Mouse (Mus musculus) urinary bladder, adult 18-20 months (tissue): ENCODE measurements around the gene Mme.

Experiments
- DNase-seq, 2 experiments: peaks; one replicate each; pipeline ENCODE4 v3.0.0; 2022; ENCODE audit warnings: low spot score in 2 of 2, mixed read lengths in 2 of 2

Mme gene

DNA sequence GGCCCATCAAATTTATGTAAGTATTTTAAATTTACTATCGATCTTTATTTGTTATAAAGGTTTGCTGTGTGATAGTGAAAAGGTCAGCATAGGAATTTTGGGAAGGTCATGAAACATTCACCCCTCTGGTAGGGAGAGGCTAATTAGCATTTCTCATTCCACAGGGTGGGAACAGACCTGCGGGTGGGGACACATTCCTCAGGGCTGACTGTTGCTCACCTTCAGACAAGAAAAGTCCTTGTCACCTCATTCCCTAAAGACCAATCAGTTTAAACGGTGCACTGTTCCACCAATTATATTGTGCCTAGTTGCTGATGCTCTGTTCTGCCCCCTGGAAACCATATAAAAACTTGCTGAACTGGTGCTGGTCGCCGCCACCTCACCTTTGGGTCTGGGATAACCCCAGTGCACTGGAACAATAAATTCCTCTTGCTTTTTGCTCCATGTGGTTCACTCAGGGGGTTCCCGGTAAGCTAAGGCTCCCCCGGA, at the start of gene Mme:
Mme (plus strand) TSS at position 439 of the 489 bp plus-strand sequence.
- DNase-seq = no peak

DNA sequence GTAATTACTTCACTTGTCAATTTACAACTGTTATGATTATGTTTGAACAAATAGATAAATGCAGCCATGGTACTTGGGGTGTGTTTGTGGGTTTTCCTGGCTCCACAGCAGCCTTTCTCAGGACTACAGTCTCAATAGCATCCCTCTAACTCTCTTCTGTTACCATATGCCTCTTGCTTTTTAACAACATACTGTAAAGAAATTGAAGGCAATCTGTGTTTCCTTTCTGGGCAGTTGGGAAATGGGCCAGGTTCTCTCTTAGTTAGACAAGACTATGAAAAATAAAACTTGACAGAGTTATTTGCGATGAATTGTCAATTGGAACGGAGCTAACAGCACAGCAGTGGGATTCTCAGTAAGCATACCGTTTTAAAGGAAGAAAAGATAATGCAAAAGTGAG, 44.8 kb upstream of the Mme start:
- no peak for DNase-seq

DNA sequence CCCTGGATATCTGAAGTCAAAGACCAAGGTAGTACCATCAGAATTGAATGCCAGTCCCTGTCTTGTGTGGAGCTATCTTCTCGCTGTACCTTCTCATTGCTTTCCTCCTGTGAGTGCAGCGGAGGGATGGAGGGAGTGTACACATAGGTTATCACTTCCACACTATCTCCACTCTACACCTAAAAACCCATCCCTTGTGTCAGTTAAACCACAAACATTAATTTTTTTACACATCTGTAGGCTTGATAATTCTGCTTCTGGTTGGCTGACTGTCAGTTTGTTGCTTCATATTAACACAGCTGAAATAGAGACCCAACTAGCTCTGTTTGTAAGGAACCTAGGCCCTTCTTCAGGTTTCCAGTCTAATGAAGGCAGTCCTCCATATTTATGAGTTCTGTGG, 43.3 kb upstream of the Mme start:
- DNase-seq = no peak

DNA sequence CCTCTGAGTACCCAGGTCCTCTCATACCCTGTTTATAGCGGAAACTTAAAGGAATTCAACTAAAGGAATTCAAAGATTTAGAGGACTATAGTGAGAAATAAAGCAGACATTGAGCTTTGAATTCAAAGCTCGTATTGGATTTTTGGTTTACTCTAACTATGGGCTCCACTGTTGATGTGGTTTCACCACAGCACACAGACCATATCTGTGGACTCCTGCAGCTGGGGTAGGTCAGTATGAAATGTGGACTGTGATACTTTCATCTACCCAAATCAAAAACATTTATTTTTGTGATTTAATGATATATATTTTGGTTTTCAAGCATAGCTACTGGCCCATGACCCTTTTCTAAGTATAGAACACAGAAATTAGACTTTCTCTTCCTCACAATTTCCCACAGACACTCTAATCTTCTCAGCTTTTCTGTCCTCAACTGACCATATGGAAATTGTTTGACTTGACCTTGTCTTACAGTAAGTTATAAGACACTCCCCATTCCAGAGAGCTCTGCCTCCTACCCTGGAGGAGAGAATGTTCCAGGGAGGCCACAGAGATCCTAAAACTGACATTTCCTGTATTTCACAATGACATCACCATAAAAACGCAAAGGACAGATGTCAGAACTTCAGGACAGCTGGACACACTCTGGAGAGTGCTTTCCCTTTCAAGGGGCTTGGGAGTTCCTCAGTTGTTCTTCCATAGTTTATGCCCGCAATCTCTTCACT, 19.3 kb upstream of the Mme start:
- DNase-seq = no peak

DNA sequence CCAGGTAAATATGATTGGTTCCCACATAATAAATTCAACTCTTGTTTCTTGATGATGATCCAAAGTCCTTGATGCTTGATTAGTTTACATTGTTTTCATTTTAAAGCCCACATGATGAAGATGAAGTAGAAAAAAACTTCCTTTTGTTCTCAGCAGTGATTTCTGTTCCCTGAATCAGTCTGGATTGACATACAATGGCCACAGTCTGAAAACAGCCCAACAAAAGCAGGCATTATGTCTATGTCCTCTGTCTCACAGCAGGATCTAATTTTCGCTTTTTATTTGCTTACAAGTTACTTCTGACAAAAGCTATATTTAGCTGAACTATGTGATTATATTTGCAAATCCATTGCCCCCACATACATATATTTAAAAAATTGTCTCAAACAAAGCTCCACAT, 17.7 kb upstream of the Mme start:
- DNase-seq = no peak

DNA sequence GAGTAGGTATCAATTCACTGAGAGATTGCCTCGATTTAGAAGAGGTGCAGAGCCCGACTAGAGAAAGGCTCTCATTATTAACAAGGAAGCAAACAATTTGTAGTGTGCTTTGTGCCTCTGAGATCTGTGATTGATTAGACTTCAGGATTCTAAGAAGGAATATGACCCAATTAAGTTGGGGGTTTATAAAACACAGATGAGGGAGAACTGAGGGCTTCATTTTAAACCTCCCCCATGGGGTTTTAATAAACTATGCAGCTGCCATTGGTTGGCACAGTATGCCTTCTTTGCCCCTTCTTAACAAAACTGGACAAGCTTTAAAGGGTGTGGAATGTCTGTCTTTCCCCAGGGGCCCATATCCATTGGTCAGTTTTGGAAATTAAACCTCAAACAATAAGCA, 5.4 kb upstream of the Mme start:
- DNase-seq = no peak

DNA sequence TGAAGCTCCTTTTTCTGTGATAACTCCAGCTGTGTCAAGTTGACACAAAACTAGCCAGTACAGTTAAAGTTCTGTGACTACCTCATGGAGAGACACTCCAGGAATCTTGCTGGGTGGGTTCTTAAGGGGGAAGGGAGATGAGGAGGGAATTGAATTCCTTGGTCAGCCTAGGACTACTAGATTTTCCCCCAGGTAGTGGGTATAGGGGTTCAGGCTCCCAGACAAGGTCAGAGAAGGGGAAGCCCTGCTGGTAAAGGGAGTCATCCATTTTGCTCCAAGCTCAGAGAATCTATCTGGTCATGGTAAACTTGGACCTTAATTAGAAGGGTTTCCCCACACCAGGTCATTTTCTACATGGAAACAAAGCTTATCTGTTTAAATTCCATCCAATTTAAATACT, 2.4 kb downstream of the Mme start:
- no peak for DNase-seq

DNA sequence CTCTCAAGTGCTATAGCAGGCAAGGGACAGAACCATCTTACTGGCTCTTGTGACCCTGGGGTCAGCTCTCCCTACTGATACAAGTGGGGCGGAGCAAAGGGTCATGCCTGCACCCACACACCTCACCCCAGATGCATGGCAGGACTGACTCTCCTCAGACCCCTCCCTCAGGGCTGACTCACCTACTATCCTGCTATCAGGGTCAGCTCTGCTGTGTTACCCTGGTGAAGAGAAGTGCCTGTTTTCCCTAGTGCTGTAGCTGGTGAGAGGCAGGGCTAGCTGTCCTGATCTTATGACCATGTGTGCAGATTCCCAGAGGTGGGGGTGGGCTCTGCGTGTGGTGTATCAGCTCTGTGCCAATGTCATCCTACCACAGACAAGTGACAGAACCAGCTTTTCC, 30.8 kb downstream of the Mme start:
- no peak for DNase-seq

DNA sequence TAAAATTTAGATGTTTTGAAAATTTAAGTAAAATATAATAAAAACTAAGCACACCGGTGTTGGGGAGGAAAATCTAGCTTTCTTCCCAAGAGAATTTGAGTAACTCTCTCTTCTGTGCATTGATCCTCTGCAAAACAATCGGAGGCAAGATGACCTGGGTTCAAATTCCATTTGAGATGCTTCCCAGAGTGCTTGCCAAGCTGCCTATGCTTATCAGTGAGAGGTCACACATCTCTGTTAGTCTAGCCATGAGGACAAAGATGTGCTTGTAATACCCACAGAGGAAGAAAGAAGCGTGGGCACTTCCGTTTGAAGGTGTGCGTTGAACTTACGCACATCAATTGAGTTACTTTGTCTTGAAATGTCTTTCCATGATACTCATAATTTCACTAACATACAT, 53.0 kb downstream of the Mme start:
- no peak for DNase-seq

DNA sequence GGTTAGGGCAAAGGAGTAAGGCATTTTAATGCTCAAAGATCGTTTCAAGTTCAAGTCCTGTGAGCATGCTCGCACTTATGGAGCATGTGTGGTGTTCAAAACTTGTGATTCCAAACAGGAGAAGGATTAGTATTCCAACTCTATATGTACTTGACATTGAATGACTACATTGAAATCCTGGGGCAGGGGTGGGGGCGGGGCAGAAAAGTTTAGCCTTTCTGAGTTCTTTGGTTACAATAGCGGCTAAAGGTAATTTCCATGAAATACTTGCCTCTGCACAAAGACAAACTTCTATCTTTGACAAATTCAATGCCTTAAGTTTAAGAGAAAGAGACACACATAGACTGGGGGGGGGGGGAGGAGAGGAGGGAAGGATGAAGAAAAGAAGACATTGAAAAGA, 53.5 kb downstream of the Mme start:
- no peak for DNase-seq

DNA sequence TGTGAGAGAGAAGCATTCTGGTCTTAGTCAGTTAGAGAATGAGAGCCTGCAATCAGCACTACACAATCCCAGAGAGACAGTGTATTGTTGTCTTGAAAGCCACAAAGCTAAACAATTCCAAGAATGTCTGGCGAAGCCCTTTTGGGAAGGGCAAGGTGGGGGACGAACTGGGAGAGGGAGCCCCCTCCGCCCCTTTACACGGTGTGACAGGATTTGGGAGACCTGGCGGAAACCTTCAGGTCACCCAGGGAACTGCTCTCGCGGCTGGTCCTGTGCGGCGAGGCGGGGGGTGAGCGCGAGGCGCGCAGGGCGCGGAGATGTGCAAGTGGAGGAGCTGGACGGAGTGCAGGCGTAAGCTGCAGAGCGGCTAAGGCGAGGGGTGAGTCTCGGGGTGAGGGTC, 53.9 kb downstream of the Mme start:
- peak in 1 of 2 experiments; percentile 6 for DNase-seq

DNA sequence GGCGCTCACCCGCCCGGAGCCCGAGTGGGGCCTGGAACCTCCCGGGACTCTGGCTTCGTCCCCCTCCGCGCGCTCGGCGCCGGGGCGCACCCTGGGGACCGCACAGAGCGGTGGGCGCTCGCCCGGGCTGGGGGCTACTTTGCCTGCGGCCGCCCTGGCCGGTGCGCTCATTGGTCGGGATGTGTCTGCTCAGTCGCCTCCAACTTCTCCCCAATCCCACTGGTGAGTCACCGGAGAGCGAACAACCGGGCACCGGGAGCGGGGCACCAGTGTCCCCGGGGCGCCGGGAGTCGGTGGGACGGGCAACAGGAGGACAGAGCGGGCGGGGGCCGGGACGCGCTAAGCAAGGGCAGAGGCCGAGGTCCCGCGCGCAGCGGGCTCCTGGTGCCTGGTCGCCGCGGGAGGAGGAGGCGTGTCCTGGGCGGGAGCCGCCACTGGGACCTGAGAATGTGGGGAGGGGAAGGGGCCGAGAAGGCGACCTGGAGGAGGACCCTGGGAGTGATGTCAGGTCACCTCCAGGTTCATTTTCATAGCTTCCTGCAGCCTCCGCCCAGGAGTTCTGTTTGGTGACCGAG, 54.4 kb downstream of the Mme start:
- peak in 1 of 2 experiments; percentile 6 for DNase-seq

DNA sequence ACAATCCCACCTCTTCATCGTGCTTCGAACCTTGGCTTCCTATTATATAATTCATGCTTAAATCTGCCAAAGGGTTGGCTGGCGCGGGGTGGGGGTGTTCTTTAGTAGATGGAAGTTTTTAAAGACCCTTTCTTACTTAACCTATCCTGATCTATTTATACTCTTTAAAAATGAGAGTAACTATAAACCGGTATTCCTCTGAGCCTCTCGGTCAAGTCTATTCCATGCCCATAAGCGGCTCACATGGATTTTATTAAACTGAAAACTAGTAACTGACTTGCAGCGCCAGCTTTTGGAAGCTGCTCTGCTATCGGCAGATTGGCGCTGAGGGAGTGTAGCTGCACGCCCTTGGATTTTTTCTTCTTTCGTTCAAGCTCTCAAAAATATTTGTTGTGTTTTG, 55.1 kb downstream of the Mme start:
- no peak for DNase-seq

DNA sequence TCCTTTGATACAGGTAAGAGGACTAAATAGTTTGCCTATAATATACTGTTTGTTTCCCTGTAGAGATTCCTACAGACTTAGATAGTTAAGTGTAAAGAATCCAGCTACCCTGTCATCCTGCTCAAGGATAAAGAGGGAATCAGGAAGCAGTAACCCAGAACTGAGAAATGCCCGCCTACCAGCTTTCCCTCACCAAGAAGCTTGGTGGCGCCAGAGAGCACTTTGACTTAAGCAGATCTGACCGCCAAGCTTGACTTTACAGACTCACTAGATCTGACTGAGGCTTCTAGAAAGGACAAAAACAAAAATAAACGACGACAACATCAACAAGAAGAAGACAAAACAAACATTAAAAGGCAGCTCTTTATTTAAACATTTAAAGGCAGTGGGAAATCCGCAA, 56.5 kb downstream of the Mme start:
- peak; percentile 9 to 29 for DNase-seq

DNA sequence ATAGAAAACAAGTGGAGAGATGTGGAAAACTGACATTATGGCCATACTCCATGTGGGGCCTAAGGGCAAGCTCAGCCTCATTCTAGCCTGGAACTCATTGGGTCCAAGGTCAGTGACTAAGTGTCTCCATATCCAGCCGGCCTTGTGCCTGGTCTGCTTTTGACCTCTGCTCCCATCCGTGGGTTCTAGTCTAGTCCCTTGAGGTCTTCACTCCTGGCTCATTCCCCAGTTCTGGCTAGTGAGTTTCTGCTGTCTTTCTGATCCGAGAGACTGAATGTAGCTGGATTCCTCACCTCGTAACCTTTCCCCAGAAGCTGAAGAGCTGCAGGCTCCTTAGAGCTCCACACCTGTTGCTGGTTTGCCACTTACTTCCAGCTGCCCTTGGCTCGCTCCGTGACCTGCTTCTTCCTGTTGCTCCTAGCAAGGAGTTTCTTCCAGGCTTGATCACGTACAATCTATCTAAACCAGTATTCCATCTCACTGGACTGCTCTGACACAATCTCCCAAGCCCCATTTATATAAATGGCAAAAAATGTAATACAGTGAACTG, 73.9 kb downstream of the Mme start:
- DNase-seq = no peak

DNA sequence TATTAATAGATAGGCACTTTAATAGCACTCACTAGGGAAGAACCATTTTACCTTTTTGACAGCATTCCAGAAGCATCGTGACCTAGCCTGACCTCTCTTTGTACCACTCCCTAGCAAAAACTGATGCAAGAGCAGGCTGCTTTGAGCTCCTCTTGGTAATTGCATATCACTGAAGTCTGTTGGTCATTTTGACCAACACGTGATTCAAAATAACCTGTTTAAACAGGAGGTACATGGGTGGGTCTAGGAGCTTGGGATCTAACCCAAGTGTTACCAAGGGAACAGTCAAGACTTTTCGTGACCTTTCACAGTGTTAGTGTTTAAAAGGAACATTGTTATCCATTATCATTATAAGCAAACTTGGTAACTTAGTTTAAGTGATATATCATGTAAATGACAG, 76.2 kb downstream of the Mme start:
- no peak for DNase-seq

DNA sequence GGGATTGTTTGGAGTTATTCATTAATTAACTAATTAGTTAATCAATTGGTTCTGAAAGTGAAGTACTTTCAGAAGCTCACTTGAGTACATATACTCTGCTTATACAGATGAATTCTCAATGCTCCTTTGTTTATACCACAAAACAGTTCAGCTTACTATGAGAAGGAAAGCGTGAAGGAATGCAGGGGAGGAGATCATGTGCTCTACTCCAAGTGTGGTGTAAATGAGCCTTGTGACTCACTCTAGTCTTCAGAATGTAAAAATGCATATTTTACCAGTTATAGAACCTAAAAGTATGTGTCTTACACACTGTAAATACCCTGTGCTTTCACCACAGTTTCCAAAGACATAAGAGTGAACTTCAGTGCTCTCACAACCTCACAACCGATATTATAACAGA, 84.3 kb downstream of the Mme start:
- no peak for DNase-seq

DNA sequence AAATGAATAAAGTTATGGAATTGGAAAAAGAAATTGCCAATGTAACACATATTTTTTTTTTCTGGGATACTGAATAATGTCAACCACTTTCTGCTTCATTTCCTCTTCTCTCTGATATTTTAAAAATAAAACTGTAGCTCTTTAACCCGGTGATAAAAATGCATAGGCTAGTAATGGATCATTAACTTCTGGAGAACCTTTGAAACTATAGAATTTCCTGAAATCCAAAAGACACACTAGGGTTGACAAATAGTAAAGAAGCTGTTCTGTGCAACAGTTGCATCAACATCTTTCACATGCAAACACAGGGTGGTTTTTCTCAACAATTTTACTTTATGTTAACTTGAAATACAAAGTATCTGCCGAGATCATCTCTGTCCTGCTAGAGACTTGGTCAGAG, 98.8 kb downstream of the Mme start:
- DNase-seq = no peak

DNA sequence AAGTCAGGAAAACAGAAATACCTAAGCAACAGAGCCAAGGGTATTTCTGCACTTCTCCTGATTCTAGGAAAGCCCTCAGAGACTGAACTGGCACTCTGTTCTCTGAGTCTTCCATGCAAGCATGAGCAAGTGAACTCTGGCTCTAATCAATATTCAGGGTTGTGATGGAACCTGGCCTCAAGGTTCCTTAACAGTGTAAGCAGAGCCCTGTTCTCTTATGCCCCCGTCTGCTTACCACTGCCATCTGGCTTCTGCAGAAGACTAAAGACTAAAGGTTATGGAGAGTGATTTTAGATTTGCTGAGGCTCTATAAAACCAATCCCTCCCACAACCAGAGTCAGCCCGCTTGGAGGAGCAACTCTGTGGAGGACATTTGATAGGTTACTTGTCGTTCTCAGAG, 99.2 kb downstream of the Mme start:
- DNase-seq = no peak

DNA sequence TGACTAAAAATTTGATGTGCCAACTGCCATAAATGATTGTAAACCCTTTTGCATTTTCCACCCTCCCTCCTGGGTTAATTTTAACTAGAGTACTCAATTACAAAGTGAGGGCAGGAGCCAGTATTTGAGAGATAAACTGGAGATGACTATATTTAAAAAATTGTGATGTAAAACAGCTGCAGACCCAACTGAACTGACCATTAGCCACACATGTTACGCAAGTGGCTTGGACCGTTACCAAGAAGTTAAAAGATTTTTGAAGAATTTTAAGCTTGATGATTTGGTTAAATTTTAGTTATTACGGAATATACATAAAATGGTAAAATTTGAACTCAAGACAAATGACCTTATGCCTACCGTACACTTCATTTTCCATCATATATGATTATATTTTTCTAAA, 100.1 kb downstream of the Mme start:
- DNase-seq = no peak

DNA sequence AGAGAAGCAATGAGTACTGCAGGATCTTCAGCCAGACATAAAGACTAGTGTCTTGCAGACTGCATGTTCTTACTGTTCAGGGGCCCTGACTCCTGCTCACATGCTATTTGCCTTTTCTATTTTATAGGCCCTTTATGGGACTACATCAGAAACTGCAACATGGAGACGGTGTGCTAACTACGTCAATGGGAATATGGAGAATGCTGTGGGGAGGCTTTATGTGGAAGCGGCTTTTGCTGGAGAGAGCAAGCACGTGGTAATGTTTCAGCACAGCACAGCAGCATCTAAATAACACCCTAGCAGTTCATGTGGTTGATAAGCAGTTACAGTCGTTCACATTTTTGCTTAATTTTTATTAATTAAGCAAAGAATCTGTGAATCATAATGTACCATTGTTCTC, 103.7 kb downstream of the Mme start:
- DNase-seq = no peak

DNA sequence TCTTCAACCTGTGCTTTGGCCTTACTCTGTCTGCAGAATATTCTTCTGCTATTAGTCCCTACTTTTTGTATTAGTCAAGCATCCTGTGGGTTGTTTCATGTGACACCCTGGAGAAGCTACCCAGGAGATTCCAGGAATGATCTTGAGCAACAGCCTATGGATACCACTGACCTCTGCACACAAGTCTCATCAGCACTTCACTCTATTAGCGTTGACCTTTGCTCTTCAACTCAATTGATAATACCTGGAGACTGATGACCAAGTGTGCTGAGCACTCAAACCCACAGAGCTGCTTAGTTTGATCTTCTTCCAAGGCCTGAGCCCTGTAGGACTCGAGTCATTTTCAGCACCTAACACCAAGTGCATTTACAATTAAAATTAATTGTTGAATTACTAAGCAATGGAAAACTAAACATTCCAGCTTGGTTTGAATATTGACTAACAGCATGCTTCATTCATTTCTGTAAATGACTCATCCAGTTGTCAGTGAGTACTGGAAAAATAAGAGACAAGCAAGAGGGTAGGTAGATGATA, 107.6 kb downstream of the Mme start:
- no peak for DNase-seq

DNA sequence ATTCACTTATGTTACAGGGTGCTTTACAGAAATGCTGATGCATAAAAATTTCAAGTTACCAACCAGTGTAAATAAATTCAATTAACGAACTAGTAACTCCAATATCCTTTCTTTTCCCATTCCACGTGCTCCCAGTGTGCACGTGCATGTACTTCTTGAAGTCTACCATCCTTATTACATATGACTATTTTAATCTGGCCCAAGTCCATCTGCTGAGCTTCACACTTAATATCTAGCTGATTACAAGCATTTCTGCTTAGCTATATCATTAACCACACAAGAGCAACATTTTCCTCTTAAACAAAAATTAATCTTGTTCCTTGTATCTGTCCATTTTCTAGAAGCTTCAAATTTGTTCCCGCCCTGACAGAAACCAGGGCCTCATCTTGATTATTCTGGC, 108.9 kb downstream of the Mme start:
- DNase-seq = no peak
